Mouse (Mus musculus): Measurements from ENCODE around the gene Eif3k. TPM values are rescaled to one million over a fixed set of nuclear protein-coding genes. Genes with fewer than 3 reads are reported as not detected.

Gene Eif3k
- 9.8 TPM for polyA plus RNA-seq (2014; fragmentation: Illumina TruSeq; extraction: RNeasy Lipid Tissue Mini Kit (QIAGEN cat#74804); ENCODE audit: low read depth, low replicate concordance)

DNA sequence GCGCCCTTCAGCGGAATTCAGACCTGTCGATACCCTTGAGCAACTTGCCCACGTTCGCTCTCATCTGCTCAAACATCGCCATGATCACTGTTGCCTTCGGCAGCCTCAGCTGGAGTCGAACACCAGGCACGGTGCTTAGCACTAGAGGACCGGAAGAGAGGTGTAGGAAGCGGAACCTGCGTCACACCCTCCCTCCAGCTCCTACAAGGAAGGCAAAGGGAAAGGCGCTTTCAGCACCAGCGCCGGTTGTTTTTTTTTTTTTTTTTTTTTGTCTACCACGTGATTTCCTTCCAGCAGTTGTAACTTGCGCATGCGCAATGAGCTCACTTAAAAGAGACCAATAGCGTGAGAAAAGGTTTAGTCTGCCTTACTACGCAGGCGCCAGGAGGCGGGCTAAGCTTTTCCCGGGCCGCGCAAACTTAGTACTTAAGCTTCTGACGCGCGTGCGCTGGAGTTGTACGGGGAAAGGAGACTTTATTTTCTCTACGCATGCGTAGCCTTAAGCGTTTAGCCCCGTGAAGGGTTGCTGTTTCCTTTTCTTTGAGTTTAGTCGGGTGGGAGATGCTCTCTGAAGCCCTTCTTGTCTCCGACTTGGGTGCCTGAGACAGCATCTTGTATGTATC, at the start of gene Eif3k, which contains the start of gene Map4k1:
TSS of gene Eif3k (minus strand) at position 214 of the 623 bp plus-strand sequence.
TSS of gene Map4k1 (plus strand) at position 400 of the 623 bp plus-strand sequence.

DNA sequence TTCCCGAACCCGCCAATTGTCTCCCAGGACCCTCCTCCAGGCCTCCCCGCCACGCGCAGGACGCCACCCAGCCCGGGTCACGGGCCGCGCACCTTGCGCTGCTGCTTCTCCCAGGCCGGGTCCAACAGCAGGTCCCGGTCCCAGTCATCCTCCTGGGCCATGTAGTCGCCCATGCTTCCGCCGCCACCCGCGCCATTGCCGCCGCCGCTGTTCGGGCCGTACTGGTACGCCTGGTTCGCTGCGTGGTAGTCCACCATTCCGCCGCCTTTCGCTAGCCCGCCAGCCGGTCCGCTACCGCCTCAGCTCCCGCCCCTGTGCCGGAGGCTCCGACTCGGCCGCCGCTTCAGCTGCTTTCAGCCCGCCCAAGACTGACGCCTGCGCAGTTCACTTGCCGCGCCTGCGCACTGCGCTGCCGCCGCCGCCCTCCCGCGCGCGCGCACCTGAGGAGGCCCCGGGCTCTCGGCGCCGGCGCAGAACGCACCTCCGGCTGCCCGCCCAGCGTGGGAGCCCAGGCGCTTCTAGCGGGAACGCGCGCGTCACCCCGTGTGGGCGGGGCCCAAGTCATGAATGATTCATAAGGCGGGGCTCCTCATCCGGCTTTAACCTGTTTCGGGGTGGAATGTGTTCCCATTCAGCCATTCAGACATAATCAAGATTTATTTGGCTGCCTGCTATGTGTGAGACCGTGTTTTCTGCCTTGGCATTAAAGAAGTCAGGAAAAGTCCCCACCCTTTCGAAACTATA, 19.6 kb downstream of the Eif3k start, which contains the start of gene Actn4:
TSS of gene Actn4 (minus strand) at position 414 of the 744 bp plus-strand sequence.

Other genes starting within 250 kb of the Eif3k start
- gene Mrps12, start 240.0 kb downstream of the Eif3k start, polyA plus RNA-seq (2014; fragmentation: Illumina TruSeq; extraction: RNeasy Lipid Tissue Mini Kit (QIAGEN cat#74804); ENCODE audit: low read depth, low replicate concordance), result 34.0 TPM
- 0.34 TPM for gene Sars2, start 239.9 kb downstream of the Eif3k start, polyA plus RNA-seq (2014; fragmentation: Illumina TruSeq; extraction: RNeasy Lipid Tissue Mini Kit (QIAGEN cat#74804); ENCODE audit: low read depth, low replicate concordance)
- not detected for gene Ccer2, start 225.7 kb downstream of the Eif3k start, polyA plus RNA-seq (2014; fragmentation: Illumina TruSeq; extraction: RNeasy Lipid Tissue Mini Kit (QIAGEN cat#74804); ENCODE audit: low read depth, low replicate concordance)
- 16.0 TPM for gene Sirt2, start 215.1 kb downstream of the Eif3k start, polyA plus RNA-seq (2014; fragmentation: Illumina TruSeq; extraction: RNeasy Lipid Tissue Mini Kit (QIAGEN cat#74804); ENCODE audit: low read depth, low replicate concordance)
- gene Nfkbib, start 214.4 kb downstream of the Eif3k start, polyA plus RNA-seq (2014; fragmentation: Illumina TruSeq; extraction: RNeasy Lipid Tissue Mini Kit (QIAGEN cat#74804); ENCODE audit: low read depth, low replicate concordance), result 1.1 TPM
- gene Rinl, start 192.9 kb downstream of the Eif3k start, polyA plus RNA-seq (2014; fragmentation: Illumina TruSeq; extraction: RNeasy Lipid Tissue Mini Kit (QIAGEN cat#74804); ENCODE audit: low read depth, low replicate concordance), result 0.48 TPM
- 104 TPM for gene Hnrnpl, start 173.3 kb downstream of the Eif3k start, polyA plus RNA-seq (2014; fragmentation: Illumina TruSeq; extraction: RNeasy Lipid Tissue Mini Kit (QIAGEN cat#74804); ENCODE audit: low read depth, low replicate concordance)
- gene Ech1, start 156.6 kb downstream of the Eif3k start, polyA plus RNA-seq (2014; fragmentation: Illumina TruSeq; extraction: RNeasy Lipid Tissue Mini Kit (QIAGEN cat#74804); ENCODE audit: low read depth, low replicate concordance), result 59.4 TPM
- gene Lgals4, start 148.0 kb downstream of the Eif3k start, polyA plus RNA-seq (2014; fragmentation: Illumina TruSeq; extraction: RNeasy Lipid Tissue Mini Kit (QIAGEN cat#74804); ENCODE audit: low read depth, low replicate concordance), result 6.6 TPM
- gene Lgals7, start 118.0 kb downstream of the Eif3k start, polyA plus RNA-seq (2014; fragmentation: Illumina TruSeq; extraction: RNeasy Lipid Tissue Mini Kit (QIAGEN cat#74804); ENCODE audit: low read depth, low replicate concordance), result not detected
- gene Capn12, start 100.4 kb downstream of the Eif3k start, polyA plus RNA-seq (2014; fragmentation: Illumina TruSeq; extraction: RNeasy Lipid Tissue Mini Kit (QIAGEN cat#74804); ENCODE audit: low read depth, low replicate concordance), result not detected
- 18.6 TPM for gene Actn4, start 19.5 kb downstream of the Eif3k start, polyA plus RNA-seq (2014; fragmentation: Illumina TruSeq; extraction: RNeasy Lipid Tissue Mini Kit (QIAGEN cat#74804); ENCODE audit: low read depth, low replicate concordance)
- gene Map4k1, start 186 bp upstream of the Eif3k start, polyA plus RNA-seq (2014; fragmentation: Illumina TruSeq; extraction: RNeasy Lipid Tissue Mini Kit (QIAGEN cat#74804); ENCODE audit: low read depth, low replicate concordance), result not detected
- gene Ryr1, start 143.3 kb upstream of the Eif3k start, polyA plus RNA-seq (2014; fragmentation: Illumina TruSeq; extraction: RNeasy Lipid Tissue Mini Kit (QIAGEN cat#74804); ENCODE audit: low read depth, low replicate concordance), result not detected
- 0.11 TPM for gene Rasgrp4, start 153.0 kb upstream of the Eif3k start, polyA plus RNA-seq (2014; fragmentation: Illumina TruSeq; extraction: RNeasy Lipid Tissue Mini Kit (QIAGEN cat#74804); ENCODE audit: low read depth, low replicate concordance)
- 2.1 TPM for gene Fam98c, start 174.4 kb upstream of the Eif3k start, polyA plus RNA-seq (2014; fragmentation: Illumina TruSeq; extraction: RNeasy Lipid Tissue Mini Kit (QIAGEN cat#74804); ENCODE audit: low read depth, low replicate concordance)
- not detected for gene Ggn, start 188.3 kb upstream of the Eif3k start, polyA plus RNA-seq (2014; fragmentation: Illumina TruSeq; extraction: RNeasy Lipid Tissue Mini Kit (QIAGEN cat#74804); ENCODE audit: low read depth, low replicate concordance)
- 0.66 TPM for gene Spred3, start 188.5 kb upstream of the Eif3k start, polyA plus RNA-seq (2014; fragmentation: Illumina TruSeq; extraction: RNeasy Lipid Tissue Mini Kit (QIAGEN cat#74804); ENCODE audit: low read depth, low replicate concordance)
- gene Psmd8, start 198.8 kb upstream of the Eif3k start, polyA plus RNA-seq (2014; fragmentation: Illumina TruSeq; extraction: RNeasy Lipid Tissue Mini Kit (QIAGEN cat#74804); ENCODE audit: low read depth, low replicate concordance), result 69.6 TPM
- not detected for gene Catsperg1, start 232.2 kb upstream of the Eif3k start, polyA plus RNA-seq (2014; fragmentation: Illumina TruSeq; extraction: RNeasy Lipid Tissue Mini Kit (QIAGEN cat#74804); ENCODE audit: low read depth, low replicate concordance)